Mouse (Mus musculus) kidney, adult 9 months (tissue): ENCODE measurements around the gene Pard3b.
"Not testable (repeated sequence)": the region's sequence is repeated elsewhere in the genome, so short reads cannot be mapped to it uniquely, and the experiment has no call there.

Experiments used
- DNase-seq: peaks from one replicate; pipeline ENCODE4 v3.0.0; 2022

Pard3b gene

GRCm38 (mm10) chr1:62597751-62598400, 959.3 kb downstream of the Pard3b start:
- no peak for DNase-seq

GRCm38 (mm10) chr1:62598551-62598950, 959.9 kb downstream of the Pard3b start:
- DNase-seq, result no peak

- DNase-seq, result not testable (repeated sequence)
Measured at GRCm38 (mm10) chr1:62604644-62605043, 966.0 kb downstream of the Pard3b start.

GRCm38 (mm10) chr1:62618109-62618665, 979.6 kb downstream of the Pard3b start:
- no peak for DNase-seq

- no peak for DNase-seq
Measured at GRCm38 (mm10) chr1:62619456-62619855, 980.8 kb downstream of the Pard3b start.

GRCm38 (mm10) chr1:62622447-62622846, 983.8 kb downstream of the Pard3b start:
- no peak for DNase-seq

GRCm38 (mm10) chr1:62624166-62624565, 985.5 kb downstream of the Pard3b start:
- no peak for DNase-seq

GRCm38 (mm10) chr1:62624836-62625235, 986.2 kb downstream of the Pard3b start:
- no peak for DNase-seq

GRCm38 (mm10) chr1:62625332-62625731, 986.7 kb downstream of the Pard3b start:
- no peak for DNase-seq

GRCm38 (mm10) chr1:62625819-62626505, 987.3 kb downstream of the Pard3b start:
- DNase-seq, result no peak

- DNase-seq, result no peak
Measured at GRCm38 (mm10) chr1:62629952-62630351, 991.3 kb downstream of the Pard3b start.

- DNase-seq, result no peak
Measured at GRCm38 (mm10) chr1:62631511-62632305, 993.1 kb downstream of the Pard3b start.

GRCm38 (mm10) chr1:62632886-62633285, 994.3 kb downstream of the Pard3b start:
- no peak for DNase-seq

GRCm38 (mm10) chr1:62635203-62635602, 996.6 kb downstream of the Pard3b start:
- no peak for DNase-seq

- no peak for DNase-seq
Measured at GRCm38 (mm10) chr1:62636906-62637673, 998.5 kb downstream of the Pard3b start.

GRCm38 (mm10) chr1:62639012-62639411, 1000.4 kb downstream of the Pard3b start:
- no peak for DNase-seq

- DNase-seq, result no peak
Measured at GRCm38 (mm10) chr1:62639440-62639839, 1000.8 kb downstream of the Pard3b start.

GRCm38 (mm10) chr1:62644631-62645278, 1006.1 kb downstream of the Pard3b start:
- no peak for DNase-seq

GRCm38 (mm10) chr1:62646812-62647211, 1008.2 kb downstream of the Pard3b start:
- DNase-seq, result no peak

- no peak for DNase-seq
Measured at GRCm38 (mm10) chr1:62648116-62648515, 1009.5 kb downstream of the Pard3b start.

- DNase-seq, result no peak
Measured at GRCm38 (mm10) chr1:62648591-62648990, 1010.0 kb downstream of the Pard3b start.

- DNase-seq, result no peak
Measured at GRCm38 (mm10) chr1:62650491-62650890, 1011.9 kb downstream of the Pard3b start.
